Mouse (Mus musculus): ENCODE measurements around the gene Bclaf1. TPM values are rescaled to one million over a fixed set of nuclear protein-coding genes. Genes with fewer than 3 reads are reported as not detected.

Bclaf1 gene
- polyA plus RNA-seq, 1 experiment = 136 TPM

GRCm38 (mm10) chr10:20361542-20362449 lies 49.5 kb downstream of the Bclaf1 start:
- peaks cover 5% of the 10 kb centered on the region for H3K4me1 ChIP-seq (ENCODE audit: control insufficient read depth, insufficient read depth, low read length)
- H3K4me3 ChIP-seq (ENCODE audit: insufficient read depth, low read length) = no peak overlapping the region
- no peak for TF ChIP-seq CTCF (IDR thresholded peaks at IDR 0.05; ENCODE audit: low read depth, low read length)
- no peak for TF ChIP-seq POLR2A (IDR thresholded peaks at IDR 0.05; ENCODE audit: borderline replicate concordance, low read depth, low read length)
- H3K27ac ChIP-seq (ENCODE audit: insufficient read depth, low read depth, low read length) = no peak overlapping the region

- H3K4me3 ChIP-seq (ENCODE audit: insufficient read depth, low read length) = no peak overlapping the region
- peaks cover 5% of the 10 kb centered on the region for H3K4me1 ChIP-seq (ENCODE audit: control insufficient read depth, insufficient read depth, low read length)
- TF ChIP-seq CTCF (IDR thresholded peaks at IDR 0.05; ENCODE audit: low read depth, low read length) = no peak
- TF ChIP-seq POLR2A (IDR thresholded peaks at IDR 0.05; ENCODE audit: borderline replicate concordance, low read depth, low read length) = no peak
- no peak overlapping the region for H3K27ac ChIP-seq (ENCODE audit: insufficient read depth, low read depth, low read length)
These were observed 50.3 kb downstream of the Bclaf1 start for GRCm38 (mm10) chr10:20362450-20363118.

GRCm38 (mm10) chr10:20372046-20372445 lies 59.8 kb downstream of the Bclaf1 start:
- TF ChIP-seq CTCF (IDR thresholded peaks at IDR 0.05; ENCODE audit: low read depth, low read length) = no peak
- TF ChIP-seq POLR2A (IDR thresholded peaks at IDR 0.05; ENCODE audit: borderline replicate concordance, low read depth, low read length) = no peak
- Histone ChIP-seq H3K4me1 (ENCODE audit: control insufficient read depth, insufficient read depth, low read length) (no peaks in the 10 kb centered on the region), H3K4me3 (ENCODE audit: insufficient read depth, low read length) (no peak overlapping the region)

GRCm38 (mm10) chr10:20377621-20378020 lies 65.4 kb downstream of the Bclaf1 start:
- Histone ChIP-seq H3K4me3 (ENCODE audit: insufficient read depth, low read length) (no peak overlapping the region), H3K27ac (ENCODE audit: insufficient read depth, low read depth, low read length) (no peak overlapping the region), H3K4me1 (ENCODE audit: control insufficient read depth, insufficient read depth, low read length) (no peaks in the 10 kb centered on the region)
- no peak for TF ChIP-seq POLR2A (IDR thresholded peaks at IDR 0.05; ENCODE audit: borderline replicate concordance, low read depth, low read length)
- no peak for TF ChIP-seq CTCF (IDR thresholded peaks at IDR 0.05; ENCODE audit: low read depth, low read length)

More at GRCm38 (mm10) chr10:20372046-20372445, 59.8 kb downstream of the Bclaf1 start:
- H3K27ac ChIP-seq (ENCODE audit: insufficient read depth, low read depth, low read length) = no peak overlapping the region

GRCm38 (mm10) chr10:20379071-20379735 lies 66.9 kb downstream of the Bclaf1 start:
- Histone ChIP-seq H3K27ac (ENCODE audit: insufficient read depth, low read depth, low read length) (no peak overlapping the region), H3K4me3 (ENCODE audit: insufficient read depth, low read length) (no peak overlapping the region), H3K4me1 (ENCODE audit: control insufficient read depth, insufficient read depth, low read length) (no peaks in the 10 kb centered on the region)
- TF ChIP-seq POLR2A (IDR thresholded peaks at IDR 0.05; ENCODE audit: borderline replicate concordance, low read depth, low read length) = no peak
- no peak for TF ChIP-seq CTCF (IDR thresholded peaks at IDR 0.05; ENCODE audit: low read depth, low read length)

- H3K4me1 ChIP-seq (ENCODE audit: control insufficient read depth, insufficient read depth, low read length) = no peaks in the 10 kb centered on the region
- no peak overlapping the region for H3K27ac ChIP-seq (ENCODE audit: insufficient read depth, low read depth, low read length)
- no peak for TF ChIP-seq CTCF (IDR thresholded peaks at IDR 0.05; ENCODE audit: low read depth, low read length)
- TF ChIP-seq POLR2A (IDR thresholded peaks at IDR 0.05; ENCODE audit: borderline replicate concordance, low read depth, low read length) = no peak
- no peak overlapping the region for H3K4me3 ChIP-seq (ENCODE audit: insufficient read depth, low read length)
These were observed 68.5 kb downstream of the Bclaf1 start for GRCm38 (mm10) chr10:20380798-20381197.

GRCm38 (mm10) chr10:20381352-20381751 lies 69.1 kb downstream of the Bclaf1 start:
- Histone ChIP-seq H3K4me1 (ENCODE audit: control insufficient read depth, insufficient read depth, low read length) (no peaks in the 10 kb centered on the region), H3K27ac (ENCODE audit: insufficient read depth, low read depth, low read length) (no peak overlapping the region), H3K4me3 (ENCODE audit: insufficient read depth, low read length) (no peak overlapping the region)
- TF ChIP-seq POLR2A (IDR thresholded peaks at IDR 0.05; ENCODE audit: borderline replicate concordance, low read depth, low read length) (no peak), CTCF (IDR thresholded peaks at IDR 0.05; ENCODE audit: low read depth, low read length) (no peak)

- TF ChIP-seq CTCF (IDR thresholded peaks at IDR 0.05; ENCODE audit: low read depth, low read length) (no peak), POLR2A (IDR thresholded peaks at IDR 0.05; ENCODE audit: borderline replicate concordance, low read depth, low read length) (no peak)
- H3K27ac ChIP-seq (ENCODE audit: insufficient read depth, low read depth, low read length) = no peak overlapping the region
- no peaks in the 10 kb centered on the region for H3K4me1 ChIP-seq (ENCODE audit: control insufficient read depth, insufficient read depth, low read length)
- no peak overlapping the region for H3K4me3 ChIP-seq (ENCODE audit: insufficient read depth, low read length)
These were observed 70.6 kb downstream of the Bclaf1 start for GRCm38 (mm10) chr10:20382807-20383419.

- 0 out of 2 replicates have a peak, but pooled peaks cover 2% of the 10 kb centered on the region for H3K4me1 ChIP-seq (ENCODE audit: control insufficient read depth, insufficient read depth, low read length)
- no peak overlapping the region for H3K27ac ChIP-seq (ENCODE audit: insufficient read depth, low read depth, low read length)
- no peak overlapping the region for H3K4me3 ChIP-seq (ENCODE audit: insufficient read depth, low read length)
- TF ChIP-seq POLR2A (IDR thresholded peaks at IDR 0.05; ENCODE audit: borderline replicate concordance, low read depth, low read length) (no peak), CTCF (IDR thresholded peaks at IDR 0.05; ENCODE audit: low read depth, low read length) (no peak)
These were observed 78.3 kb downstream of the Bclaf1 start for GRCm38 (mm10) chr10:20390568-20390967.

Other genes with a start within 250 kb of the Bclaf1 start
- 0.55 TPM in 1 of 2 replicates, not detected in the other for gene Map7, start 164.0 kb upstream of the Bclaf1 start, polyA plus RNA-seq (2012; ENCODE audit: insufficient read depth, insufficient read length, missing spikeins)
- gene Mtfr2, start 35.3 kb downstream of the Bclaf1 start, polyA plus RNA-seq (2012; ENCODE audit: insufficient read depth, insufficient read length, missing spikeins) = 9.0 and 9.4 TPM in 2 replicates